Mouse (Mus musculus) stomach, postnatal 0 days (tissue): Measurements from ENCODE around the gene Rftn2.

Experiments
- CTCF ChIP-seq: IDR thresholded peaks from 2 replicates; pipeline ENCODE4 v1.5.1; 2016; ENCODE audit warnings: antibody characterized with exemption, low read depth, mild to moderate bottlenecking, moderate library complexity
- EP300 ChIP-seq: optimal IDR thresholded peaks from 2 replicates; pipeline ENCODE3; 2016; ENCODE audit warnings: antibody characterized with exemption

GRCm38 (mm10) chr1:55211081-55211480, 15.5 kb downstream of the Rftn2 start:
- TF ChIP-seq EP300 (no peak), CTCF (no peak)
